Mouse (Mus musculus) intestine, embryonic 15.5 days (tissue): ENCODE measurements around the gene Prlhr. TPM values are rescaled to one million over a fixed set of nuclear protein-coding genes. Genes with fewer than 3 reads are reported as not detected.

Experiments used
- ATAC-seq: fragments of 200-750 bp; cut with Nextera tagmentation; 2 replicates; pipeline ENCODE4 v1.8.0; 2017; ENCODE audit warnings: moderate TSS enrichment, moderate library complexity
- H3K27ac ChIP-seq: fragments of 300-500 bp; sonication (generic); 2 replicates; pipeline ENCODE4 v1.5.1; 2015; ENCODE audit warnings: mild to moderate bottlenecking, inconsistent platforms
- H3K27me3 ChIP-seq: fragments of 300-500 bp; sonication (generic); replicated peaks from 2 replicates; pipeline ENCODE4 v1.6.1; 2015; ENCODE audit warnings: inconsistent platforms
- H3K36me3 ChIP-seq: fragments of 300-500 bp; sonication (generic); 2 replicates; pipeline ENCODE4 v1.6.1; 2015; ENCODE audit warnings: inconsistent platforms
- H3K4me1 ChIP-seq: fragments of 300-500 bp; sonication (generic); replicated peaks from 2 replicates; pipeline ENCODE4 v1.6.1; 2015; ENCODE audit warnings: inconsistent platforms
- H3K4me2 ChIP-seq: fragments of 300-500 bp; sonication (generic); replicated peaks from 2 replicates; pipeline ENCODE4 v1.6.1; 2015; ENCODE audit warnings: mild to moderate bottlenecking, inconsistent platforms
- H3K4me3 ChIP-seq: fragments of 300-500 bp; sonication (generic); replicated peaks from 2 replicates; pipeline ENCODE4 v1.5.1; 2015; ENCODE audit warnings: inconsistent platforms
- H3K9ac ChIP-seq: fragments of 300-500 bp; sonication (generic); 2 replicates; pipeline ENCODE4 v1.6.1; 2015; ENCODE audit warnings: inconsistent platforms
- H3K9me3 ChIP-seq: fragments of 300-500 bp; sonication (generic); 2 replicates; pipeline ENCODE4 v1.6.1; 2016; ENCODE audit warnings: inconsistent platforms
- WGBS: fragments of 180-500 bp; shearing (Covaris S2); methylation state at CpG from one replicate; pipeline ENCODE4 v1.1.7; 2015; 5-methylcytosine and 5-hydroxymethylcytosine counted together
- polyA plus RNA-seq: library from polyadenylated mRNA; unstranded; fragments of >200 nt; fragmentation: Nextera tagmentation; extraction: Ambion mirVana; gene quantifications from 2 replicates; pipeline ENCODE4 v1.2.1, GENCODE M21; 2015

The Prlhr gene
- polyA plus RNA-seq: not detected in 2 replicates

DNA sequence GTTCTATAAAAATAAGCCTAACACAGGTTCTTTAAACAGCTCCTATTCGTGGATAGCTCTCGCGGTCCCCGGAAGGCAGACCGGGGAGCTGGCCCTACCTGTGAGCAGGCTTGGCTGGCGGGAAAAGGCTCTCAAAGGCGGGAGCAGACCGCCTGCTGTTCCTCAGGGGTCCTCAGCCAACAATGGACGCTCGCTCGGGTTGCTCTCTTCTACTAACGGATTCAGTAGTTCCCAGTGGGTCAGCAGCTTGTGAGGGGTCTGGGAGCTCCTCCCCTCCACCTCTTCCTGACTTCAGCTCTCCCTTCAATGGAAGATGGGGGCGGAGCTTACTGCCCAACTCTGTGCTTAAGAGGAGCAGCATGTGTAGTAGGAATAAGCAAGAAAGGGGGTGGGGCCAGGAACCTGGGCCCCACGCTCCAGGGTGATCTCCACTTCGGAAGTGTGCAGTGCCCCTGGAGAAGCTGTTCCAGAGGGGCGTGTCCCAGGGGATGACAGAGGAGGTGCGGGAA lies at the start of gene Prlhr:
Gene Prlhr (minus strand): TSS at position 51 of the 509 bp plus-strand sequence.
- H3K4me2 ChIP-seq: peak within 1 kb of the TSS; percentile 55
- H3K9ac ChIP-seq: no peak within 1 kb of the TSS
- no peak within 1 kb of the TSS for H3K27ac ChIP-seq
- peak within 1 kb of the TSS; percentile 28 for H3K4me3 ChIP-seq
- WGBS: 9% methylated on average over 17 of the region's 17 CpGs
- H3K4me1 ChIP-seq: peaks cover 11% of the 10 kb centered on the region
- H3K36me3 ChIP-seq: no peaks in the 10 kb centered on the region
- peaks cover 30% of the 10 kb centered on the region for H3K27me3 ChIP-seq
- ATAC-seq: no peak
- no peaks in the 10 kb centered on the region for H3K9me3 ChIP-seq

DNA sequence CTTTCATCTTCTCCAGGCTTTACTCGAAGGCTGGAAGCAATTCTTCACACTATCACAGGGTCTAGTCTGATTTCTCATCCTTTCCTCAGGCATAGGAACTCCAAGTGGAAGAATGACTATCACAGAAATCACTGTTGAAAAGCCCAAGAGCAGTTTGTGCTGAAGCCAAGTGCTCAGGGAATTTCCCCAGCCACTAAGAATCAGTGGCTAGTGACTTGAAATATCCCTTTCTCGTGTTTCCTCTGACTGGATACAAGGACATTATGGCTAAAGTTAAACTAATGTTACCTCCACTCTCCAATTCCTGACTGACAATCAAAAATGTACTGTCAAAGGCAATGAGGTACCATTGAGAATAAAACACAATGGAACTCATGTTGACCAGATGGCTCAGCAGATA lies 47.0 kb upstream of the Prlhr start:
- WGBS: 63% methylated on average over 2 of the region's 2 CpGs
- Histone ChIP-seq H3K27me3 (no peaks in the 10 kb centered on the region), H3K4me2 (no peak overlapping the region), H3K9ac (no peak overlapping the region), H3K4me1 (no peaks in the 10 kb centered on the region), H3K36me3 (no peaks in the 10 kb centered on the region), H3K9me3 (no peaks in the 10 kb centered on the region), H3K4me3 (no peak overlapping the region), H3K27ac (no peak overlapping the region)
- no peak for ATAC-seq

DNA sequence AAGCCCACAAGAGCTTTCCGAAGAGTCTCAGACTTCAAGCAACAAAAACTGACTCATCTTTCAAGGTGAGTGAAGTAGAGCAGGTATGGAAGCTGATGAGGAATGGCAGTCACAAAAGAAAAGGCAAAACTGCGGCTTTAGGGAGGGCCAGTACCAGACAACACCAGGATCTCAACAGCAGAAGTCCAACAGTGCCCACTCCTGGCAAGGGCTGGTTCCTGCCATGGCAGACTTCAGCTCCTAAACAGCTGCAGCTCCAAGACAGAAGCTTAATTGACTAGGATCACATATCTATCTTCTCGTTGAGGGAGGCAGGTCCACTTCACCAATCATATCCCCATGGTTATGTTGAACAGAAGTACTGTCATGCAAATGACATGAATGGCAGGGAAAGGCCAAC lies 45.3 kb upstream of the Prlhr start:
- no peak overlapping the region for H3K27ac ChIP-seq
- 51% methylated on average over 3 of the region's 3 CpGs for WGBS
- no peaks in the 10 kb centered on the region for H3K27me3 ChIP-seq
- H3K4me1 ChIP-seq: no peaks in the 10 kb centered on the region
- H3K9ac ChIP-seq: no peak overlapping the region
- H3K4me2 ChIP-seq: no peak overlapping the region
- no peaks in the 10 kb centered on the region for H3K36me3 ChIP-seq
- H3K4me3 ChIP-seq: no peak overlapping the region
- ATAC-seq: no peak
- H3K9me3 ChIP-seq: no peaks in the 10 kb centered on the region

DNA sequence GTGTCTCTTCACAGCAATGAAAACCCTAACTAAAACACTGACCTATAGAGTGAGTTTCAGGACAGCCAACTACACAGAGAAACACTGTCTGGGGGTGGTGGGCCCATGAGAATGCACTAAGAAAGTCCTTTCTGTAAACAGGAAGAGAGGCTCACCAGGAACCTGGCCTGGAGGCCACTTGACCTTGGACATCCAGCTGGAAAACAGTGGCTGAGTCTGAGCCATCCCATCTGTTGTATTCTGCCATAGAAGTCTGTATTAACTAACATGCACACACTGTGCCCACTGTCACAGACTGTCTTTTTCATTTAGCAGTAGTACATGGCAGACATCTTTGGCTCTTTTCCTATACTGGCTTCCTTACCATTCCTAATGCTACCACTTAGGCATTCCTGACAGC lies 32.1 kb upstream of the Prlhr start:
- H3K27me3 ChIP-seq: no peaks in the 10 kb centered on the region
- no peak for ATAC-seq
- no peaks in the 10 kb centered on the region for H3K36me3 ChIP-seq
- no peak overlapping the region for H3K27ac ChIP-seq
- no peak overlapping the region for H3K9ac ChIP-seq
- H3K9me3 ChIP-seq: no peaks in the 10 kb centered on the region
- no peak overlapping the region for H3K4me3 ChIP-seq
- no peak overlapping the region for H3K4me2 ChIP-seq
- H3K4me1 ChIP-seq: no peaks in the 10 kb centered on the region

DNA sequence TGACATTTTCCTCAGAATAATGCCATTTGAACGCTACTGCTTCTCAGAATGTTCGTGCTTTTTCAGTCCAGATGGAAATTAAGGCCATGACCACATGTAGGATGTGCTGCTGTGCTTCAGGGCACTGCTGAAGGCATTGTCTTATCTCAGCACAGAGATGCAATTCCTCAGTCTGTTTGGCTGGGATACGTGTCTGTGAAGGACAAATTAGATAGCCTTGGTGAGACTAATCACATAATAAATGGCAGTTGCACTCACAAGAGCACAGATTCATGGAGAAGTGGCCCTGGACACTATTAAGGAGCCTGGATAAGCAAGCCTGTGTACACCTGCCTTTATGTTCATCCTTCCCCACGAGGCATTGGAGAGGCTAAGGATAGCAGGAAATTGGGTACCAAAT lies 29.1 kb upstream of the Prlhr start:
- H3K9ac ChIP-seq: no peak overlapping the region
- no peak overlapping the region for H3K4me2 ChIP-seq
- no peaks in the 10 kb centered on the region for H3K27me3 ChIP-seq
- H3K36me3 ChIP-seq: no peaks in the 10 kb centered on the region
- ATAC-seq: no peak
- H3K4me1 ChIP-seq: no peaks in the 10 kb centered on the region
- no peaks in the 10 kb centered on the region for H3K9me3 ChIP-seq
- WGBS: 72% methylated on average over 4 of the region's 4 CpGs
- no peak overlapping the region for H3K4me3 ChIP-seq
- H3K27ac ChIP-seq: no peak overlapping the region

DNA sequence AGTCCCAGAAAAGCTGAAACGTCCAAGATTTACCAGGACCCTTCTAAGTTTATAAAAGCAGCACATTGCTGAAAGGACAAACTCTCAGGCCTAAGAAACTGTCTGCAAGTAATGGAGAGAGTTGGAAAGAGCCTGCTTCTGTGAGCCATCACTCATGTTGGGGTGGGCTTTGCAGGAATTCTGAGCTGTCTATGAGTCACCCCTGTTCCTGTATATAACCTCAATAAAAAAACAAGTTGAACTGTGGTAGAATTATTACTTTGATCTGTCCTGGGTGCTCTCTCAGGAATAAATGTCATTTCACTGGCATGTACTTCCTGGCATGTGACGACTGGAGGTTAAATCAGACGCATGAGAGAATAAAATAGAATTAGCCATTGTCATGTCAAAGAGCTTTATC lies 27.7 kb upstream of the Prlhr start:
- H3K36me3 ChIP-seq: no peaks in the 10 kb centered on the region
- no peak overlapping the region for H3K4me2 ChIP-seq
- no peaks in the 10 kb centered on the region for H3K27me3 ChIP-seq
- 44% methylated on average over 3 of the region's 3 CpGs for WGBS
- no peaks in the 10 kb centered on the region for H3K9me3 ChIP-seq
- no peaks in the 10 kb centered on the region for H3K4me1 ChIP-seq
- no peak for ATAC-seq
- no peak overlapping the region for H3K4me3 ChIP-seq
- no peak overlapping the region for H3K27ac ChIP-seq
- H3K9ac ChIP-seq: no peak overlapping the region

DNA sequence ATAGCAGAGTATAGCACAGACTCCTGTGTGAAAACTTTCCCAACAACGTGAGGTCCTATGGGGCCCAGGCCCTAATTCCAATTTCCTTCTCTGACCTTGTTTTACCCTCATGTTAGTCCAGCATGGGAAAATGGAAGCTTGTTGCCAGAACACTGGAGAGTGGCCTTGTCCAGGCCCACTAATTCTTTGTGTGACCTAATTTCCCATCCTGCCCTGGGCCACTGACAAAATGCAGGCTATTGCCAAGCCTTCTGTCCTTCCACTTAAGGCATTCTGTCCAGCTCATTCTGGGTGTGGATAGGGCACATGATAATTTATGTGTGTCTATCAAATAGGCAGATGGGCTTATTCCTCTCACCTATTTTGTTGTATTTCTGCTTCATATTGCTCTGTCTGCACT lies 21.5 kb upstream of the Prlhr start:
- 92% methylated on average over 1 of the region's 1 CpGs for WGBS
- no peaks in the 10 kb centered on the region for H3K27me3 ChIP-seq
- H3K9ac ChIP-seq: no peak overlapping the region
- H3K4me3 ChIP-seq: no peak overlapping the region
- H3K4me2 ChIP-seq: no peak overlapping the region
- H3K9me3 ChIP-seq: no peaks in the 10 kb centered on the region
- no peak overlapping the region for H3K27ac ChIP-seq
- no peak for ATAC-seq
- no peaks in the 10 kb centered on the region for H3K36me3 ChIP-seq
- no peaks in the 10 kb centered on the region for H3K4me1 ChIP-seq

DNA sequence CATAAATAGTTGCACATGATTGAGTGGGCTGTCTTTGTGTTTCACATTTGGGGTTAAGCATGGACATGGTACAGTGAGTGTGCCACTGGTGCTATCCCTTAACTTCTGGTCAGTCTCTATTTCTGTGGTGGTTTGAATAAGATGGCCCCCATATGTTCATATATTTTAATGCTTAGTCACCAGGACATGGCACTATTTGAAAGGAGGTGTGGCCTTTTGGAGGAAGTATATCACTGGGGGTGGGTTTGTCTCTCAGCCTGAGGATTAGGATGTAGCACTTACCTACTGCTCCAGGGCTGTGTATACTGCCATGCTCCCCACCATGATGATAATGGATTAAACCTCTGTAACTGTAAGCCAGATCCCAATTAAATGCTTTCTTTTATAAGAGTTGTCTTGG lies 17.2 kb upstream of the Prlhr start:
- no peak for ATAC-seq
- H3K4me1 ChIP-seq: no peaks in the 10 kb centered on the region

DNA sequence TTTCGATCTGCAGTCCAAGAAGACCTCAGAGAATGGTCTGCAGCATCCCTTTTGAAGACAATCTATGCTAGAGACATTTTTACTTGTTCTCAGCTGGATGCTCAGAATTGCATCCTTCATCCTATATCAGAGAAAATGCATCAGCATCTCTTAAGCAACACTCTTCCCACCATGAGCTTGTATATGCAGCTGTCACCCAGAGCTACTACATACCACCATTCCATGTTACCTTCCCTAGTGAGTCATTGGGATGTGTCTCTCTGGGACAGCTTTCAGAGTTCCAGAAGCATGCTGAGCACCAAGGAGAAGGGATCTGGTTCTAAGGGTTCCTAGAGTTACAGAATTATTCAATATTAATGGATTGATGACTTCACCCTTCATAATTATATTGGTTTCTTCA lies 10.8 kb upstream of the Prlhr start:
- Histone ChIP-seq H3K36me3 (no peaks in the 10 kb centered on the region), H3K9ac (no peak overlapping the region), H3K27ac (no peak overlapping the region), H3K27me3 (0 out of 2 replicates have a peak, but pooled peaks cover 4% of the 10 kb centered on the region), H3K4me2 (no peak overlapping the region), H3K4me3 (no peak overlapping the region), H3K4me1 (no peaks in the 10 kb centered on the region), H3K9me3 (no peaks in the 10 kb centered on the region)
- 47% methylated on average over 1 of the region's 1 CpGs for WGBS
- no peak for ATAC-seq

More for the DNA sequence above, 17.2 kb upstream of the Prlhr start:
- no peaks in the 10 kb centered on the region for H3K36me3 ChIP-seq
- H3K4me3 ChIP-seq: no peak overlapping the region
- no peaks in the 10 kb centered on the region for H3K9me3 ChIP-seq
- 0 out of 2 replicates have a peak, but pooled peaks cover 4% of the 10 kb centered on the region for H3K27me3 ChIP-seq
- no peak overlapping the region for H3K9ac ChIP-seq
- H3K27ac ChIP-seq: no peak overlapping the region
- no peak overlapping the region for H3K4me2 ChIP-seq

DNA sequence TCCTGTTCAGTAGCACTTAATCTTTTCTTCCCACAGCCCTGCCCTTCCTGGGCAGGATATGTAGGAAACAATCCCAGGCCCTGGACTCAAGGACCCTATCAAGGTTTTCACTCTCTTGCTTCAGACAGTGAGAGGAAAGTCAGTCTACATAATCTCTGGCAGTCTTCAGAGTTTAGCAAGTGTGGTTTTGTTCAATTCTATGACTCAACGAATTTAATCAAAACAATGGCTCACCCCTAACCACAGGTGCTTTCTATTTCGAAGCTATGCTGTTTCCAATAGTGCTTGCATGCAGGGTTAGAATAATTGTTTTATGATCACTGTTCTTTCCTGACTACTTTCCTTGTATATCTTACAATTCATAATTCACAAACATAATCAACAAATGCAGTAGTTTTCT lies 9.7 kb upstream of the Prlhr start:
- Histone ChIP-seq H3K27ac (no peak overlapping the region), H3K36me3 (no peaks in the 10 kb centered on the region), H3K27me3 (no peaks in the 10 kb centered on the region), H3K4me2 (no peak overlapping the region), H3K4me3 (no peak overlapping the region), H3K9me3 (no peaks in the 10 kb centered on the region), H3K9ac (no peak overlapping the region), H3K4me1 (no peaks in the 10 kb centered on the region)
- no peak for ATAC-seq
- 50% methylated on average over 2 of the region's 2 CpGs for WGBS

DNA sequence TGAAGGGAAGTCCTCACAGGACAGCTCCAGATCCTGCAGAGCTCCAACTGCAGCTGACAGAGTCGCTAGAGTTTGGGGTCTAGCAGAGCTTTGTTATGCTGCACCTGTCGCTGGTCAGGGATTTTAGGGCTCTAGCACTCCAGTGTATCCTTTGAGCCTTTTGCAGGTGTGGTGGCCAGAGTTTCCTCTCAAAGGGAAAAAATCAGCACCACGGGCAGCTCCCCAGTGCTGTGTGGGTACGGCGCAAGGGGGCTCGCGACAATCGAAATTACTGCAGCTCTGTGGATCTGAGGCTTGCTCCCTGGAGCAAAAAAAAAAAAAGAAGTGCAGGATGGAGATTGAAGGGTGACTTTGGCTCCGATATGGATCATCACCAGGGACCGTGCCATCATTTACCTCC lies 742 bp upstream of the Prlhr start:
- H3K9ac ChIP-seq: no peak overlapping the region
- H3K27me3 ChIP-seq: peaks cover 30% of the 10 kb centered on the region
- no peaks in the 10 kb centered on the region for H3K36me3 ChIP-seq
- H3K4me1 ChIP-seq: peaks cover 9% of the 10 kb centered on the region
- H3K9me3 ChIP-seq: no peaks in the 10 kb centered on the region
- H3K27ac ChIP-seq: no peak overlapping the region
- H3K4me2 ChIP-seq: no peak overlapping the region
- WGBS: 2% methylated on average over 10 of the region's 10 CpGs
- H3K4me3 ChIP-seq: no peak overlapping the region
- ATAC-seq: no peak

DNA sequence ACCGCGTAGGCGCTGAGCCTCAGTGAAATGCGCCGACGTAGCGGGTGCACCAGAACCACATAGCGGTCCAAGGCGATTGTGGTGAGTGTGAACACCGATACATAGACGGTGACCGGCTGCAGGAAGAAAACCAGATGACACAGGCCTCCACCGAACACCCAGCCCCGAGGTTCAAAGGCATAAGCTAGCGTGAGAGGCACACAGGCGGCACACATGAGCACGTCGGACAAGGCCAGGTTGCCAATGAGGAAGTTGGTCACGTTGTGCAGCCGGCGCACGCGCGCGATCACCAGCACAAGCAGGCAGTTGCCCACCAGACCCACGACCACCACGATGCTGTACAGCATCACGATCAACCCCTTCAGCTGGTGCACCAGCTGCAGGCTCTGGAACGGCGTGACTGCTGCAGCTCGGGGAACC lies 506 bp downstream of the Prlhr start:
- H3K36me3 ChIP-seq: no peaks in the 10 kb centered on the region
- H3K27ac ChIP-seq: no peak overlapping the region
- H3K9ac ChIP-seq: no peak overlapping the region
- peaks cover 30% of the 10 kb centered on the region for H3K27me3 ChIP-seq
- H3K9me3 ChIP-seq: no peaks in the 10 kb centered on the region
- peak overlapping the region; percentile 55 for H3K4me2 ChIP-seq
- H3K4me3 ChIP-seq: peak overlapping the region; percentile 28
- peak; percentile 17; the same call in 1 of the 2 replicates for ATAC-seq
- peaks cover 11% of the 10 kb centered on the region for H3K4me1 ChIP-seq
- WGBS: 14% methylated on average over 31 of the region's 31 CpGs

DNA sequence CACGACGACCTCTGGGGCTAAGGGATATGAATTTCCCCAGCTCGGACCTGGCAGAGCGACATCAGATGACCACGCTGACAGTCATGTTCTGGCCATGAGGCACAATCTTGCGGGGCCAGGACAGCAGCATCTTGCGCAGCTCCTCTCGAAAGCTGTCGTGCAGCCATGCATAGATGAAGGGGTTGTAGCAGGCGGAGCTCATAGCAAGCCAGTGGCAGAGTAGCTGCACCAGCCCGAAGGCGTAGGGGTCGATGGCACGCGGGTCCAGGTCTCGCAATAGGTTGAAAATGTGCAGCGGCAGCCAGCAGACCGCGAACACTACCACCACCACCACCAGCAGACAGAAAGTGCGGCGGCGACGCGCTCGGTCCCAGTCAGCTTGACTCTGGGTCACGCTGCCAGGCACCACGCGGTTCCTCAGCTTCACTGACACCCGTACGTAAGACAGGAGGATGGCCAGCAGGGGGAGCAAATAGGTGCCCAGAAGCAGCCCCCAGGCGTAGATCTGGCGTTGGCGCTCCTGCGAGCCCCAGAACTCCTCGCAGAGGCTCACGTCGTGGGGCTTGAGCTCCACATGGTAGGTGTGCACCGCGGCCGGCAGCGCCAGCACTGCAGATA lies 1.0 kb downstream of the Prlhr start:
- peak overlapping the region; percentile 28 for H3K4me3 ChIP-seq
- H3K4me2 ChIP-seq: peak overlapping the region; percentile 55
- WGBS: 3% methylated on average over 41 of the region's 41 CpGs
- no peaks in the 10 kb centered on the region for H3K36me3 ChIP-seq
- H3K9ac ChIP-seq: no peak overlapping the region
- ATAC-seq: peak; percentile 78
- H3K9me3 ChIP-seq: no peaks in the 10 kb centered on the region
- no peak overlapping the region for H3K27ac ChIP-seq
- peaks cover 11% of the 10 kb centered on the region for H3K4me1 ChIP-seq
- peaks cover 30% of the 10 kb centered on the region for H3K27me3 ChIP-seq
